In genomic region chrX:71381571-71381970, GRCm38 (mm10) we compare ENCODE assay signal across 9 mouse cellular contexts. TPM values are rescaled to one million over a fixed set of nuclear protein-coding genes. Genes with fewer than 3 reads are reported as not detected.
DNase-seq lines count a peak whose midpoint lies in the region; ATAC-seq lines count a peak whose summit lies in the region.
"Had no signal": no experiment of that assay in that cellular context is flagged by ENCODE, and none has a peak within 500 bp of the region (broad histone marks: within the 10 kb centered on the region; RNA-seq: fewer than 3 reads in every experiment).

No protein-coding gene starts in this region.

- H3K4me3 ChIP-seq in neural tube, embryonic 14.5 days (ENCODE audit: low read depth, low read length) = no peak overlapping the region
- H3K4me3 ChIP-seq: lung, embryonic 15.5 days had no signal

- 48% methylated on average over 5 of the region's 5 CpGs for WGBS in neural tube, embryonic 14.5 days

- no peaks in the 10 kb centered on the region for H3K9me3 ChIP-seq in neural tube, embryonic 14.5 days (ENCODE audit: control insufficient read depth, low read length)
- H3K9me3 ChIP-seq: lung, embryonic 15.5 days had no signal

- H3K4me2 ChIP-seq in neural tube, embryonic 14.5 days (ENCODE audit: low read depth, low read length) = no peak overlapping the region
- H3K4me2 ChIP-seq: lung, embryonic 15.5 days had no signal

- no peak overlapping the region for H3K27ac ChIP-seq in neural tube, embryonic 14.5 days (ENCODE audit: low read depth, low read length)
- H3K27ac ChIP-seq: lung, embryonic 15.5 days had no signal

- peak; percentile 31 for DNase-seq in adrenal gland, postnatal 14 days
- no peak for DNase-seq in adrenal gland, adult 8-10 months
- DNase-seq in left cerebral cortex, adult 18-20 months (ENCODE audit: low spot score in 2 of 2) = peak; percentile 15 to 23
- no peak for DNase-seq in left cerebral cortex, adult 11 months (ENCODE audit: low spot score)
- peak; percentile 28 to 39 for DNase-seq in cerebellum, adult 18-20 months
- DNase-seq in gastrocnemius, postnatal 25 days = no peak

- H3K4me1 ChIP-seq in neural tube, embryonic 14.5 days (ENCODE audit: control insufficient read depth, insufficient read depth, low read length) = no peaks in the 10 kb centered on the region
- H3K4me1 ChIP-seq: lung, embryonic 15.5 days had no signal

- H3K9ac ChIP-seq in neural tube, embryonic 14.5 days (replicated peaks; ENCODE audit: low read depth, low read length) = no peak overlapping the region
- H3K9ac ChIP-seq: lung, embryonic 15.5 days had no signal

- H3K27me3 ChIP-seq in neural tube, embryonic 14.5 days (ENCODE audit: control insufficient read depth, insufficient read depth, low read length) = no peaks in the 10 kb centered on the region
- H3K27me3 ChIP-seq: lung, embryonic 15.5 days had no signal

- no peaks in the 10 kb centered on the region for H3K36me3 ChIP-seq in neural tube, embryonic 14.5 days (ENCODE audit: control insufficient read depth, insufficient read depth, low read length)
- H3K36me3 ChIP-seq: lung, embryonic 15.5 days had no signal

- peak; percentile 55 for ATAC-seq in inflammation-experienced regulatory T-cells, adult 6 months
- peak; percentile 44; the same call in 1 of the 2 replicates for ATAC-seq in neural tube, embryonic 14.5 days (ENCODE audit: low read depth)

RNA-seq across cellular contexts. Expression of gene Mtmr1, which starts 17.0 kb away (rescaled TPM):
- total RNA-seq in adrenal gland, postnatal 14 days (2021) = 26.6 and 30.7 TPM in 2 replicates
- 10 to 100 TPM; 33.3 to 38.2 (median 35.3) TPM for total RNA-seq in adrenal gland, adult 8-10 months (2022)
- 10 to 100 TPM; 42.7 to 47.5 TPM for total RNA-seq in left cerebral cortex, adult 18-20 months (2021)
- 10 to 100 TPM in 1 of 3 experiments, 1 to 10 TPM in 2; 5.6 to 10.3 (median 8.9) TPM for polyA plus RNA-seq in inflammation-experienced regulatory T-cells, adult 6 months (2017; shearing (Covaris generic))
- polyA plus RNA-seq in neural tube, embryonic 14.5 days (2014; fragmentation: Nextera tagmentation; extraction: Ambion mirVana) = 26.0 and 27.9 TPM in 2 replicates
- 10 to 100 TPM; 28.9 to 31.1 TPM for total RNA-seq in gastrocnemius, postnatal 25 days (2021)

Comparison
In these comparisons a context has a peak if more than half of its experiments do, and no peak if none do; other contexts are left out.
1. DNase-seq: peak in adrenal gland, postnatal 14 days (single experiment), left cerebral cortex, adult 18-20 months (2 of 2) and cerebellum, adult 18-20 months (2 of 2); none in adrenal gland, adult 8-10 months (single experiment), left cerebral cortex, adult 11 months (single experiment) and gastrocnemius, postnatal 25 days (single experiment).